Mouse (Mus musculus) ES-Bruce4 (cell line): ENCODE measurements around the gene Hipk1.
"Not testable (repeated sequence)": the region's sequence is repeated elsewhere in the genome, so short reads cannot be mapped to it uniquely, and the experiment has no call there.

Experiments used
- CTCF ChIP-seq: IDR thresholded peaks from one replicate; pipeline ENCODE4 v1.8.1; 2011; ENCODE audit warnings: low read depth, low read length
- EP300 ChIP-seq: IDR thresholded peaks from 2 replicates; pipeline ENCODE4 v1.6.1; 2011; ENCODE audit warnings: low read depth, low read length; ENCODE audit not compliant: insufficient read depth
- POLR2A ChIP-seq: IDR thresholded peaks from one replicate; pipeline ENCODE4 v1.8.1; 2011; ENCODE audit warnings: low read length; ENCODE audit not compliant: insufficient read depth

GRCm38 (mm10) chr3:103792111-103792406 lies 696 bp upstream of the Hipk1 start:
- TF ChIP-seq CTCF, POLR2A, EP300: not testable (repeated sequence)
